Mouse (Mus musculus) Muller cell, postnatal 12 days (primary cell): ENCODE measurements at regions not wholly inside any gene's neighbourhood (a gene's known extent, or its start where the extent isn't known, plus 50 kb on each side); places are given as distances from the start of the nearest gene placed in this dataset.
A peak's percentile ranks its signal among the peaks of the same experiment; 100 is the strongest.

Experiments used
- DNase-seq: peaks from one replicate; pipeline ENCODE4 v3.0.0-alpha.2; 2015; ENCODE audit errors: inconsistent ontology term

DNA sequence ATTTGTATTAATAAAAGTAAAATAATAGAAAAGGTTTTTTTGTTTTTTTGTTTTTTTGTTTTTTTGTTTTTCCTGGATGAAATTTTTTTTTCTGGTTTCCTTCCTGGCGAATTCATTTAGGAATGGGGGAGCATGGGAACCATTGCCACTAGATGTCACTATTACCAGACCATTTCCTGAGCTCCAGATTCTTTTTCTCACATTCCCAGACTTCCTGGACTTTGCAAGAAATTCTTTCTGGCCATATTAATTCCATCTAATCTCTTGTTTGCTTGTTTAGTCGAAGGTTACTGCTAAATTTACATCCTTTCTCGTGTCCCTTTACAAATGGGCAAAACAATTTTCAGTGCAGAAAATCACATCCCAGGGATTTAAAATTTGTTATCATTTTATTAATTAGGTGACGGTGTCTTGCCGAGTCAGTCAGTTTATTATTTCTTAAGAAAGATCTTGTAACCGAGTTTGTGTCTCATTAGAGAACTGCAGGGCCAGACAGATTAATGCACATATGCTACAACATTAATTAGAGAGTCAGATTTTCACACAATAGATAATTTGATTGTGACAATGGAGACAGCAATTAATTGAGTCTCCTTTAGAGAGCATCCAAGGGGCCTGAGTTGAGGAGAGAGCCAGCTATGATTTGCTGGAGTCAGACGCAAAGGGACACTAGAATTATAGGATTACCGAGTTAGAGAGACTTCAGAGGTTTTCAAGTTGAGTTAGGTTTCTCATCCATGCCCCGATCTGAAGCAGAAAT, 1702.5 kb upstream of the Tenm2 start:
- DNase-seq: peak; percentile 49
